Mouse (Mus musculus) A20 (cell line): ENCODE measurements around the gene Mff.
A peak's percentile ranks its signal among the peaks of the same experiment; 100 is the strongest.

Source experiments
- DNase-seq: peaks from one replicate; pipeline ENCODE4 v3.0.0-alpha.2; 2011; ENCODE audit warnings: low read depth, low spot score

Mff gene

DNA sequence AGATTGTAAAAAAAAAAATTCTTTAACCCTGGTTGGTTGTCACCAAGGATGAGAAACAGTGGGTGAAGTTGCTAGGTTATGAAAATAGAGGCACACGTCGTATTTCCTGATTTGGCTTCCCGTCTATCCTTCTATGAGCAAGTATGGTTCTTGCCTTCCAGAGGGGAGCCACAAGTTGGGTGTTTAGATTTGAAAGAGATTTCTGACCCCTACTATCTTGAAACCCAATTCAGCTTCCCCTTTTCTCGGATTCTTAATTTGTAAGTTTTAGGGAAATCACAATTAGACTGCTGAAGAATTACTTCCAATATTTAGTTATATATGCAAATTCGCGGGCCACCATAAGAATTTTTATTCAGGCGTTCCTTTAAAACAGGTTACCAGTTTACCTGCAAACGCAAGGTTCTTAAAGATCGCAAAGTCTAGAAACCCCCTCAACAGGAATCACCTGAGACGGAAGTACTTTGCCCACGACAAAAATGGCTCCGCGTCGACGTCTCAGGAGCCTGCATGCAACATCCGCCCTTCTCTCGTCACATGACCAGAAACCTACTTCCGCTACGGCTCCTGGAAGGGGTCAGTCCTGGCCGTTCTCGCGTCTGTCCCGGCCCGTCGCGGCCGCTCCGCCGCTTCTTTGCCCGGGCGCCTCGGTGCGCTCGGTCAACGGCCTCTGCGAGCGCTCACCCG lies at the start of gene Mff:
Gene Mff, plus strand, starts transcription at position 552 of the 687 bp plus-strand sequence.
- peak; percentile 97 for DNase-seq

DNA sequence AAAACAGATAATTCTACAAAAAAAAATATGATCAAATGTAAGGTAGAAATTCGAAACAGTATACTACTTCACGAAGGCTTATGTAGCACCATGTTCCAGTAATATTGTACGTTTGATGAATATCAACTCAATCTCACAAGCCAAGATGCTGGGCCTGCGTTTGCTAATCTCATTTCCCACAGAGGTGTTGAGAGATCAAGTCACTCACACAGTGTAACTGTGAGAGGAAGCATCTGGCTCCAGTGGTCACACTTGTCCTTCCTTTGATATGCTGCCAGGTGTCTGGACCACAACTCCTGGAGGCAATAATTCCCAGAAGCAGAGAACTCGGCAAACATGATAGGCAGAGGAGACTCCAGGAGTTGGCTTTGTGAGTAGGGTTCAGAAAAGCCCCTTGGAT lies 38.4 kb upstream of the Mff start:
- no peak for DNase-seq

GRCm38 (mm10) chr1:82686866-82687265 lies 37.8 kb upstream of the Mff start:
- DNase-seq = no peak

GRCm38 (mm10) chr1:82687931-82688330 lies 36.8 kb upstream of the Mff start:
- DNase-seq = no peak

DNA sequence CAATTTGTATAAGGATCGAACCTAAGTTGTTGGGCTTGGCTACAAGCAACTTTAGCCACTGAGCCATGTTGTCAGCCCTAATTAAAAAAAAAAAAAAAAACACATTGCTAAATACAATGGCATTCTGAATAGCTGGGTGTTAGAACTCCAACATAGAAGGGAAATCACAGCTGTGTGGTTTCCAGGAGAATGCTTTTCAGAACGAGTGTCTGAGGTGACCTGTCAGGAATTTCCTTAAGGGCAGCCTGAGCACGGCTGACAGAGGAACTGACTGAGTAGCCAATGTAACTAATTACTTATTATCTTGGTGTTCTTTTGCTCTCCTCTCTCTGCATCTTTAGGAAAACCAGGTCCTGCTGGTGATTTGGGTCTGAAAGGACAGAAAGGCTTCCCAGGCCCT lies 28.8 kb upstream of the Mff start:
- DNase-seq = no peak

DNA sequence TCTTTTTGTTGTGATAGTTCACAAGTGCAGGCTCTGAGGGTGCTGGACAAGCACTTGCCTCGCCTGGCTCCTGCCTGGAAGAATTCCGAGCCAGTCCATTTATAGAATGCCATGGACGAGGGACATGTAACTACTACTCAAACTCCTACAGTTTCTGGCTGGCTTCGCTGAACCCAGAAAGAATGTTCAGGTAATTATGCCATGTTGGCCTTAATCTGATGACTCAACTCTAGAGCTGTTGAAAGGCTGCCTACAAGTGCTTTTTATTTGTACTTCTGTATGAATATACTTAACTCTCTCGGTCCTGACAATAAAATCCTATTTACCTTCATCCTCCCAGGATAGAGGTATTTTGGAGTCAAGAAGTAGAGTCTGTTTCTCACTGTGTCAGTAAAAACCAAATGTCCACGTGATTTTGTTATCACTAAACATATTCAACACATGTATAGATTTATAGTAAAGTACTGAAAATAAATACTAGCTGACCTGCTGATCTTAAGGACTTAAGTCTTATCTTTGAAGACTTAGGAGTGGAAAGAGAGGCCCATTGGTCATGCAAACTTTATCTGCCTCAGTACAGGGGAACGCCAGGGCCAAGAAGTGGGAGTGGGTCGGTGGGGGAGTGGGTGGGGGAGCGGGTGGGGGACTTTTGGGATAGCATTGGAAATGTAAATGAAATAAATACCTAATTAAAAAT lies 6.7 kb upstream of the Mff start:
- DNase-seq = no peak

DNA sequence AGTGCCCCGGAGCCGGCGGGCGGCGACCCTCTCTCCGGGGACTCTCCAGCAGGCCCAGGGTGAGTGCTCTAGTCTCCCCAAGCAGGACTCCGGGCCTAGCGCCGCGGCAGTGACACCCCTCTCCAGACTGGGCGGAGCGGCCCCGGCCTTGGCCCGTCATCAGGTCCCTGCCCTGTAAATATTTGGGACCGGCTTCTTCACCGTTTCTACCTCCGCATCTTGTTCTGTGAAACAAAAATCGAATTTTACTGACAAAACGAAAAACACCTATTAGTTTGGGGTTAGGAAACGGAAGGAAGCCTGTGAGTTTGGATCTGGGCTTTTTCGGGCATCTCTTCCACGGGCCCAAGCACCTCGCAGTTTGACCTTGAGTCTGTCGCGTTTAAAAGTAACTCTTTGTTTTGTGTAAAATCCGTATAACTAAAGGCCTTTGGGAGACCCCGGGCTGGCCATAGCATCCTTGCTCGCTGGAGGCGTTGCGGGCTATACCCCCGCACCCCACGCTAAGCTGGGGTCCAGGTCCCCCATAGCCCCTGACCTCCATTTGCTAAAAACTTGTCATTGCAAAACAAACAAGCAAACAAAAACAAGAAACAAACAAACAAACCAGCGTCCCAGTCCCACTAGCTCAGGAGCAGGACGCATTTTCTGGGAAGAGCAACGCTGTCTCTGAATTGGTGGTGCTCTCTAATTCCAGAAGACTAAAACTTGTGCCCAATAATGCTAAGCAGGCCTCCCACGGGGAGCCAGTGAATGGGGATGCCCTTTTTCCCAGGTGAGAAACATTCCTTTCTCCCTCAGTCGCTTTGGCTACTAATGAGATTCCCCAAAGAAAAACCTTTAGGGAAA lies 560 bp downstream of the Mff start:
- DNase-seq = no peak

DNA sequence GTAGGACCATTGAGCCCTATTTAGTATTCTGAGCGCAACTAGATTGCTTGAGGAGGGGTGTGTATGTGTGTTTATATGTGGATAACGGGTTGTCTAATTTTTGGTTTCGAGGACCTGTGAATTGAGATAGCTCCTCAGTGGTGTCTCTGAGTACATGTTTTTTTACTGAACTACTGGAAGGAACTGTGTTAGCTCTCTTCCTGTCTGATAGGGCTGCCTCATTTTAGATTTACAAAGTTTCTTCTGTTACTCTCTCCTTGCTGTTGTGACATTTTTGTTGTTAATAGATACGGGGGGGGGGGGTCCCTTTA lies 1.1 kb downstream of the Mff start:
- DNase-seq = peak; percentile 11

DNA sequence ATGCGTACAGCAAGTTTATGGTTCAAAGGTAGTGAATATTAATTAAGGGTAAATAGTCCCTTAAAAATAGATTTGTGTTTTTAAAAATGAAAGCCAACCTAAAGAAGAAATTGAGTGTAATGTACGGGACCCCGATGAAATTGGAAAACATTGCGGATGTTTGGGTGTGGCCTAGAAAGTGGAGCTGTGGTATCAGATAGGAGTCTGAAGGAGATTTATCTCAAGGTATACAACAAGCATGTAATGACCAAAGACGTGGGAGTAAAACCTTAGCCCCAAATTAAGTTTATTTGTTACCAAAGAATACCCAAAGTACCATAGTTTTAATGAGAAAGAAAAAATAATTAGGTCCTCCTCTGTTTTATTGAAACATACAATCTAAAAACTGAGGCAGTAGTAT lies 1.8 kb downstream of the Mff start:
- no peak for DNase-seq

GRCm38 (mm10) chr1:82733357-82733756 lies 8.7 kb downstream of the Mff start:
- DNase-seq = no peak

DNA sequence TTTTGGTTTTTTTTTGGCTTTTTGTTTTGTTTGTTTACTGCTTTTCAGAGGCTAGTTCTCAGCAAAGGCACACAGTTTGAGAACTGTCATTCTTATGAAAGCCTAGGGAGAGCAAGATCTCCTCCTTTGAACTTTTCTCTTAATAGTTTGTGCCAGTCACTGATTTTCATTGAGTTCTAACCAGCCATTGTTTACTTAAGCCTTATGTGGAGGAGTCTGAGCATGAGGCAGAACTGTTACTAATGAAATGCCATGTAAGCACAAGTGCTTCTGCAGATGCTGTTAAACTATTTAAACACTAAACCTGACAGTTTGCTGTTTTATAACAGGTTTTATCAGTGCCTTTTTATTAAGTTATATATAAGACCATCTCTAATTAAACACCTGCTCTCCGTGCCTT lies 13.4 kb downstream of the Mff start:
- no peak for DNase-seq

GRCm38 (mm10) chr1:82741539-82741938 lies 16.8 kb downstream of the Mff start:
- DNase-seq = no peak

DNA sequence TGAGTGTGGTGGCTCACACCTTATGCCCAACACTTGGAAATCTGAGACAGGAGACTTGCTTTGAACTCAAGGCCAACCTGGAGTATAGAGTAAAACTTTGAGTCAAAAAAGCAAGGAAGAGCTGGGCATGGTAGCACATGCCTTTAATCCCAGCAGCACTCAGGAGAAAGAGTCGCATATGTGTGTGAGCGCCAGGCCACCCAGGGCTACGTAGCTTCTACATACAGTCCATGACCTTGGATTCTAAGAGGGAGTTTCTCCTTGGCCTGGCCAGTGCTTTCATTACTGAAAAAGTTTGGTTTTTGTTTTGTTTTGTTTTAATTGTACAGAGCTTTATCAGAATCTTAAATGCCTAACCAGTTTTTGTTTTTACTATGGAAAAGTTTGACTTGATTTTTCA lies 19.3 kb downstream of the Mff start:
- DNase-seq = no peak

GRCm38 (mm10) chr1:82746408-82746807 lies 21.7 kb downstream of the Mff start:
- no peak for DNase-seq

GRCm38 (mm10) chr1:82747714-82748452 lies 23.2 kb downstream of the Mff start:
- DNase-seq = no peak

GRCm38 (mm10) chr1:82759520-82759919 lies 34.8 kb downstream of the Mff start:
- peak; percentile 36 for DNase-seq

DNA sequence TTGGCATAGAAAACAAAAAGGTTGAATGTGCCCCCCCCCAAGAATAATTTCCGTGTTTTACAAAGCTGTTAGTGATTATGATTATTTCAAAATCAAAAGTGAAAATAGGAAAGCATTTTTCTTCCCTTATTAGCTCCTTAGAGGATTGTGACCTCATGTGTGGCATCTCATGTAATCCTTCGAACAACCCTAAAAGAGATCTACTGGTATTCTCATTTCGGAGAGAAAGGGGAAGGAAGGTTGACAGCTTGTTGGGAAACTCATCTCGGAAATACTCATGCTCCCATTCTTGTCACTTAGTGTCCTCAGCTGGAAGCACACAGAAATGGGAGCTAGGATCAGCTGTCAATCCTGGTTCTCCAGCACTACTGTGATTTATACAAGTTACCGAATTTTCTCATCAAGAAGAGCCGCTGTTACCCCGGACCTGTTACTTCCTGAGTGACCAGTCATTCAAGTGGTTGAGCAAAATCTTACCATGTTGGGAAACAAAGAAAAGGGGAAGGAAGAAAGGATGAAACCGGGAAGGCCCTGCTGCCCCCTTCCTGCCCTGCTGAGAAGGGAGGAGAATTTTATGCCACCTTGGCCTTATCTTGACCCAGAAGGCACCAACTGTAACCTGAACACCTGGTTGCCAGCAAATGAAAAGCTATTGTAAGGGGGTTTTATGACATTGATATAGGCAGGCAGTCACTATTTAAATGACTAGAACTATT lies 36.9 kb downstream of the Mff start:
- no peak for DNase-seq

DNA sequence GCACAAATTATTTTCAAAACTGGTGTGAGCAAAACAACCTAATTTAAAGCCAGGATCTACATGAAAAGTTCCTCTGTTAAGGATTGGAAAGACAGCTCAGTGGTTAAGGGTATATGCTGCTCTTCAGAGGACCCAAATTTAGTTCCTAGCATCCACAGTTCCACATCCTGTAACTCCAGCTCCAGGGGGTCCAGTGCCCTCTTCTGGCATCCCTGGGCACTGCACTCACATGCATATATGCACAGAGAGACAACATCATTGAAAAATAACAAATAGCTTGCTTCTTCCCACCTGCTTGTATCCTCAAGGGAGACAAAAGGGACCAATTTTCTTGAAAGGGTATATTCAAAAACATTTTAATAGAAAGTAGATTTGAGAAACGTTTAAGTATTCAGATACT lies 37.6 kb downstream of the Mff start:
- no peak for DNase-seq

DNA sequence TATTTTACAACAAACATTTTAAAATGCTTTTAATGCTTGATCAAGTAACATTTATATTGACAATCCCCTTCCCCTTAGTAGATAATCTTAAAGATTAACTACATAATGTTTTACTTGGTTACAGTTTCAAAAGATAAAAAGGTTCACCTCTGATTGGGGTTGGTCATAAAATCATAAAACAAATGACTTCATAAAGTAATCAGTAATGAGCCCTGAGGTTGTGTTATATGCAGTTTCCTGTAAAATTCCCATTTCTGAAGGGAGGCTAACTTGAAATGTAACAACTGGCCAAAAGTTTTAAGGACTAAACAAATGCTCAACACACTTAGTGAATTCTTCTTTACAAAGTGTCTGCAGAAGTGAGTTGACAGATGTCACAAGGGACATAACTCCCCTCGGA lies 41.5 kb downstream of the Mff start:
- no peak for DNase-seq

DNA sequence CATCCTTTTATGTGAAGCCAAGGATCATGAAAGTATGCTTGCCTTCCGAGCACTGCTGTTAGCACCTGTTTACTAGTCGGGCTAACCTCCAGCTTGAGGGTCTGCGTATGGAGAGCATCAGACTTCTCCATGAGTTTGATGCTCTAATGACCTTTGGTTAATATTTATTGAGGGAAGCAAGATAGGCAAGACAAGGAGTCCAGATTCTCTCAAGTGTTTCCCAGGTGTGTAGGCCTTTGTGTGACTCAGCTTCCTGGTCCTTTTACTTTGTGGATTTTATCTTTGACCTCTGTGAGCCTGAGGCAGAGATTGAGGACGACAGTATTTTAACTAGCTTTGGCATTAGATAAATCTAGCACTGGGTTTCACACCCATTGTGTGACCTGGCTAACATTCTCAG lies 42.0 kb downstream of the Mff start:
- no peak for DNase-seq

DNA sequence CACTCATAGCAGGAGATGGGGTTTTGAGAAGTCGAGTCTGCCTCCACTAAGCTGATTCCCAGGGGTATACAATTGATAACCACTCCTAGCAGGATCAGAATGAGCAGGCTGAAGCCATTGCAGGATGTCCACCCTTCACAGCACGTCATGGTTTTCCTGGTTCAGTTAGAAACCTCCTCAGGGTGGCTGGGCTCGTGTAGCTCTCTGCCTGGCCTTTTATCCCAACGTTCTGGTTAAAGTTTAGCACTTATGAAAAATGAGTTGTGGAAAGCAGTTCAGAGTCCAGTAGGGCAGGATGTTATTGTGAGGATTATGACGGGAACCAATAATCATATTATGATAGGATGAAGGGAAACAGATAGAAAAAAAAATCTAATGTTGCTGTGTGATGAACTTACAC lies 43.6 kb downstream of the Mff start, which contains the start of gene Tm4sf20:
Gene Tm4sf20, minus strand, starts transcription at position 193 of the 400 bp plus-strand sequence.
- DNase-seq = no peak
